Mouse (Mus musculus) spleen, adult 2 months (tissue): ENCODE measurements around the gene Spats2. TPM values are rescaled to one million over a fixed set of nuclear protein-coding genes. Genes with fewer than 3 reads are reported as not detected.

Experiments
- DNase-seq, 2 experiments: peaks; one replicate each; pipeline versions ENCODE4 v3.0.0 to v3.0.0-alpha.2; 2012 to 2021; ENCODE audit warnings: low spot score in 2 of 2, low read depth in 1 of 2
- H3K27ac ChIP-seq: fragments of 200-500 bp; 2 replicates; pipeline ENCODE4 v1.5.1; 2012; ENCODE audit warnings: low read length, inconsistent platforms; ENCODE audit not compliant: insufficient read depth
- H3K27me3 ChIP-seq: fragments of 200-500 bp; 2 replicates; pipeline ENCODE4 v1.6.1; 2012; ENCODE audit warnings: mild to moderate bottlenecking, moderate library complexity, low read length, inconsistent platforms; ENCODE audit not compliant: control insufficient read depth, insufficient read depth
- H3K36me3 ChIP-seq: fragments of 200-500 bp; 2 replicates; pipeline ENCODE4 v1.6.1; 2012; ENCODE audit warnings: mild to moderate bottlenecking, low read length, inconsistent platforms; ENCODE audit not compliant: control insufficient read depth, insufficient read depth
- H3K4me1 ChIP-seq: fragments of 200-500 bp; 2 replicates; pipeline ENCODE4 v1.6.1; 2011; ENCODE audit warnings: inconsistent platforms; ENCODE audit not compliant: control insufficient read depth, insufficient read depth, insufficient read length
- H3K4me3 ChIP-seq: fragments of 200-500 bp; 2 replicates; pipeline ENCODE4 v1.5.1; 2011; ENCODE audit warnings: mild to moderate bottlenecking, inconsistent platforms; ENCODE audit not compliant: insufficient read depth, insufficient read length; ENCODE audit errors: extremely low read depth
- CTCF ChIP-seq: fragments of 200-500 bp; IDR thresholded peaks from 2 replicates; pipeline ENCODE4 v1.5.1; 2011; ENCODE audit warnings: mild to moderate bottlenecking, inconsistent platforms; ENCODE audit not compliant: insufficient read depth, insufficient read length, insufficient replicate concordance; ENCODE audit errors: extremely low read depth
- POLR2A ChIP-seq: fragments of 200-500 bp; IDR thresholded peaks from 2 replicates; pipeline ENCODE4 v1.6.1; 2011; ENCODE audit warnings: low read depth, low read length, inconsistent platforms
- WGBS: fragments of 180-500 bp; shearing (Covaris S2); methylation state at CpG from one replicate; pipeline ENCODE4 v1.1.7; 2018; 5-methylcytosine and 5-hydroxymethylcytosine counted together
- polyA plus RNA-seq: library from polyadenylated mRNA; depleted of rRNA; stranded (reverse); fragments of >200 nt; gene quantifications from 2 replicates; pipeline ENCODE4 v1.2.3, GENCODE M21; 2012

Gene Spats2
- polyA plus RNA-seq, 1 experiment, result 1.5 TPM

GRCm38 (mm10) chr15:99213183-99213582 lies 87.5 kb downstream of the Spats2 start:
- H3K27me3 ChIP-seq, result no peaks in the 10 kb centered on the region
- 89% methylated on average over 10 of the region's 10 CpGs for WGBS

GRCm38 (mm10) chr15:99214941-99215340 lies 89.2 kb downstream of the Spats2 start:
- 0 out of 2 replicates have a peak, but pooled peaks cover 1% of the 10 kb centered on the region for H3K27me3 ChIP-seq
- no peak overlapping the region for H3K4me3 ChIP-seq
- 91% methylated on average over 2 of the region's 2 CpGs for WGBS
- no peak for TF ChIP-seq POLR2A
- TF ChIP-seq CTCF, result peak; percentile 22; the same call in 1 of the 2 replicates
- peak in 1 of 2 experiments; percentile 16 for DNase-seq
- H3K36me3 ChIP-seq, result no peaks in the 10 kb centered on the region
- no peak overlapping the region for H3K27ac ChIP-seq
- no peaks in the 10 kb centered on the region for H3K4me1 ChIP-seq

More at GRCm38 (mm10) chr15:99213183-99213582, 87.5 kb downstream of the Spats2 start:
- H3K36me3 ChIP-seq, result no peaks in the 10 kb centered on the region
- no peak for DNase-seq
- H3K4me3 ChIP-seq, result no peak overlapping the region
- no peaks in the 10 kb centered on the region for H3K4me1 ChIP-seq
- TF ChIP-seq POLR2A (no peak), CTCF (no peak)
- no peak overlapping the region for H3K27ac ChIP-seq

GRCm38 (mm10) chr15:99215741-99216463 lies 90.2 kb downstream of the Spats2 start:
- Histone ChIP-seq H3K4me3 (no peak overlapping the region), H3K27ac (no peak overlapping the region), H3K27me3 (0 out of 2 replicates have a peak, but pooled peaks cover 1% of the 10 kb centered on the region), H3K36me3 (no peaks in the 10 kb centered on the region), H3K4me1 (no peaks in the 10 kb centered on the region)
- no peak for DNase-seq
- TF ChIP-seq CTCF, result no peak
- TF ChIP-seq POLR2A, result no peak
- 84% methylated on average over 11 of the region's 11 CpGs for WGBS

GRCm38 (mm10) chr15:99217630-99218029 lies 91.9 kb downstream of the Spats2 start:
- no peaks in the 10 kb centered on the region for H3K4me1 ChIP-seq
- no peak for DNase-seq
- 90% methylated on average over 4 of the region's 4 CpGs for WGBS
- H3K27ac ChIP-seq, result no peak overlapping the region
- no peaks in the 10 kb centered on the region for H3K36me3 ChIP-seq
- H3K4me3 ChIP-seq, result no peak overlapping the region
- 0 out of 2 replicates have a peak, but pooled peaks cover 4% of the 10 kb centered on the region for H3K27me3 ChIP-seq
- TF ChIP-seq POLR2A (no peak), CTCF (no peak)

- DNase-seq, result no peak
- WGBS, result 29% methylated on average over 8 of the region's 8 CpGs
- peaks cover 10% of the 10 kb centered on the region; the same call in 1 of the 2 replicates for H3K4me1 ChIP-seq
- no peaks in the 10 kb centered on the region for H3K36me3 ChIP-seq
- TF ChIP-seq CTCF, result no peak
- TF ChIP-seq POLR2A, result no peak
- H3K27ac ChIP-seq, result no peak overlapping the region
- H3K4me3 ChIP-seq, result no peak overlapping the region
- H3K27me3 ChIP-seq, result peaks cover 31% of the 10 kb centered on the region
Observed at GRCm38 (mm10) chr15:99221315-99221952, 95.7 kb downstream of the Spats2 start.

- no peak for DNase-seq
- TF ChIP-seq CTCF, result no peak
- no peak for TF ChIP-seq POLR2A
- WGBS, result 4% methylated on average over 18 of the region's 18 CpGs
- Histone ChIP-seq H3K36me3 (no peaks in the 10 kb centered on the region), H3K4me3 (peak overlapping the region; percentile 49; the same call in 1 of the 2 replicates), H3K27ac (no peak overlapping the region), H3K4me1 (peaks cover 10% of the 10 kb centered on the region; the same call in 1 of the 2 replicates), H3K27me3 (peaks cover 33% of the 10 kb centered on the region)
Observed at GRCm38 (mm10) chr15:99222794-99223584, 97.3 kb downstream of the Spats2 start.
